Mouse (Mus musculus): ENCODE measurements around the gene Thrb.

GRCm38 (mm10) chr14:17972665-17973064 is 312.6 kb downstream of the Thrb start:
- no peak for TF ChIP-seq CTCF (IDR thresholded peaks at IDR 0.05; ENCODE audit: low read depth)
- TF ChIP-seq EP300 (IDR thresholded peaks at IDR 0.05; ENCODE audit: low read depth) = no peak

All from liver, postnatal 0 days (tissue).